Mouse (Mus musculus): Measurements from ENCODE around the gene C1ra. TPM values are rescaled to one million over a fixed set of nuclear protein-coding genes. Genes with fewer than 3 reads are reported as not detected.

C1ra gene
- polyA plus RNA-seq (2017; shearing (Covaris generic)), result under 1 TPM in 1 of 2 experiments, not detected in 1; 0.58 TPM

DNA sequence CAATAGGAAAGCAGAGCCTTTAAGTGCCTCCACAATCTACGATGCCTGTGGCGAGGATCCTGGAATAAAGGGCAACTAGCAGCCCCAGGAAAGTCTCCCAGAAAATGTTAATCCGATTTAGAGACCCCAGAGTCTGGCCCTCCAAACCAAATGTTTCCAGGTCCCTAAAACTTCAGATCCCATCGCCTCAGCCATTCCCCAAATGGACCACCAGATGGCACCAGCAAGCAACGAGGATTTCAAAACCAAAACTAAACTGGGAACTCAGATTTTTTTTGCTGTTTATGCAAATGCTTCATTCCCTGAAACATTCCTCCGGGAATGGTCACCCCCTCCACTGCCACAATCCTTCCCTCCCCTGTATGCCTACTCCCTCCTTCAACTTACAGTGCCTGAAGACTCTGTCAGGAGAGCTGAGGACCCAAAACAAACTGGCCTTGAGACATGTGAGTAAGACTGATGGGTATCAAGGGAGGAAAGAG lies at the start of gene C1ra:
TSS of gene C1ra (plus strand) at position 51 of the 482 bp plus-strand sequence.

GRCm38 (mm10) chr6:124464305-124465271 lies 47.6 kb upstream of the C1ra start, which contains the start of gene Clstn3:
Clstn3 (minus strand) TSS chr6:124464794.

DNA sequence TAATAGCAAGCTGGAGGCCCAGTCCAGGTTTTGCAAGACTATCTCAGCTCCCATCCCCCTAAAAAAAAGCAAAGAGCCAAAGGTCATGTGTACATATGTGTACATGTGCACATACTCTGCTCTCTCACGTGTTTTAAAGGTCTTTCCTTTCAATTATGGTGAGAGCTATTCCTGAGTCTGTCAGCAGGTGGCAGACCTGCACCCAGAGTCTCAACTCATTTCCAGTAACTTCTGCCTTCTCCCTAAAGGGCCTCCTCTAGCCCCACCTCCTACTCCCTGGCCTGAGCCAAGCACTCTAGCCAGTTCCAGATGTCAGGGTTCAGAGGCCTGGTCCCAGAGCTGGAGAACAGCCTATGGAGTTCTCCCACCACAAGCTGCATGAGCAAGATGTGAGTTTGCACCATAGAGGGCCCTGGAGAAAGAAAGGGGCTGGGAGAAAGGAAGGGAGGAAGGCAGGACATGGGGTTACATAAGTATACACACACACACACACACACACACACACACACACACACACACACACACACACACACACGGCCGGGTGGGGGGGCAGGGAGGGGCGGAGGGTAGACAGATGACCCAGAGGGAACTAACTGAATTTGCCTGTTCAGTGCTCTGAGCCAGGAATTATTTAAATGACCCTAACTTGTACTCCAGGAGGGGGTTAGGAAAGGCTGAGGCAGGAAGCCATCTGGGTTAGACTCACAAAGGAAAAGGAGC lies 19.2 kb upstream of the C1ra start, which contains the start of gene C1rl:
TSS of gene C1rl (plus strand) at position 272 of the 720 bp plus-strand sequence.

DNA sequence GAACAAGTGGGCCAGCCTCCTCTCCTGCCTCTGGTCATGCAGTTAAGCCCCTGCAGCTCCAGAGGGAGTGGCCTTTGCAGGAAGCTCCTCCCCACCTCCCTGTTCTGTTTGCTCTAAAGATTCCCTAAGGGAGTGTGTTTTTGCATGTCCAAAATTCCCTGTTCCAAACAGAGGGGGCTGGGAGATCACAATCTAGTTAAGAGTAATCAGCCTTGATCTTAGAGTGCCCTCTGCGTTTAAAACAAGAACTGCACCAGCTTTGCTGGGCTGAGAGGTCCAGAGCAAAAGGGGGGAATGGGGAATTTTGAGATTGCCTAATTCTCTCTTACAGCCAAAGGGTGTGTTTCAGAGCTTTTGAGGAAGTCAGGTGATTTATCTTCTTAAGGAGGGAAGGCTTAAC lies 30.1 kb downstream of the C1ra start, which contains the start of gene C1s1:
TSS of gene C1s1 (minus strand) at position 76 of the 400 bp plus-strand sequence.

GRCm38 (mm10) chr6:124570026-124570425 lies 57.8 kb downstream of the C1ra start, which contains the start of gene C1rb:
C1rb (plus strand) TSS chr6:124570294.

Other genes starting within 250 kb of the C1ra start
- gene Cd163, start 207.7 kb upstream of the C1ra start, polyA plus RNA-seq (2017; shearing (Covaris generic)), result under 1 TPM in 1 of 2 experiments, not detected in 1; 0.51 TPM
- 10 to 100 TPM; 28.3 to 35.9 TPM for gene Pex5, start 97.3 kb upstream of the C1ra start, polyA plus RNA-seq (2017; shearing (Covaris generic))
- 1 to 10 TPM in 1 of 2 experiments, not detected in 1; 1.3 TPM for gene Clstn3, start 47.6 kb upstream of the C1ra start, polyA plus RNA-seq (2017; shearing (Covaris generic))
- gene C1rl, start 19.3 kb upstream of the C1ra start, polyA plus RNA-seq (2017; shearing (Covaris generic)), result under 1 TPM; 0.34 to 0.39 TPM
- 1 to 10 TPM in 1 of 2 experiments, not detected in 1; 1.1 TPM for gene C1s1, start 30.0 kb downstream of the C1ra start, polyA plus RNA-seq (2017; shearing (Covaris generic))
- gene C1rb, start 57.9 kb downstream of the C1ra start, polyA plus RNA-seq (2017; shearing (Covaris generic)), result not detected
- gene C1s2, start 123.7 kb downstream of the C1ra start, polyA plus RNA-seq (2017; shearing (Covaris generic)), result under 1 TPM in 1 of 2 experiments, not detected in 1; 0.30 TPM
- gene Lpcat3, start 150.6 kb downstream of the C1ra start, polyA plus RNA-seq (2017; shearing (Covaris generic)), result 10 to 100 TPM; 35.2 to 40.2 TPM
- gene Emg1, start 199.8 kb downstream of the C1ra start, polyA plus RNA-seq (2017; shearing (Covaris generic)), result 100 to 1,000 TPM; 287 to 344 TPM
- gene Phb2, start 199.9 kb downstream of the C1ra start, polyA plus RNA-seq (2017; shearing (Covaris generic)), result 100 to 1,000 TPM; 196 to 201 TPM
- gene Ptpn6, start 226.3 kb downstream of the C1ra start, polyA plus RNA-seq (2017; shearing (Covaris generic)), result 100 to 1,000 TPM; 320 to 496 TPM
- 100 to 1,000 TPM; 440 to 464 TPM for gene Grcc10, start 229.0 kb downstream of the C1ra start, polyA plus RNA-seq (2017; shearing (Covaris generic))
- gene Gm45234, start 243.6 kb downstream of the C1ra start, polyA plus RNA-seq (2017; shearing (Covaris generic)), result not detected
- 10 to 100 TPM in 1 of 2 experiments, 1 to 10 TPM in 1; 4.2 to 14.1 TPM for gene Atn1, start 244.1 kb downstream of the C1ra start, polyA plus RNA-seq (2017; shearing (Covaris generic))